Mouse (Mus musculus): Measurements from ENCODE around the gene Safb2. TPM values are rescaled to one million over a fixed set of nuclear protein-coding genes. Genes with fewer than 3 reads are reported as not detected.

The Safb2 gene
- polyA plus RNA-seq, 2 experiments, result 16.8 to 40.2 TPM

GRCm38 (mm10) chr17:56547846-56548604, 36.4 kb downstream of the Safb2 start:
- DNase-seq (ENCODE audit: low read depth in 3 of 3, low spot score in 3 of 3) (no peak), ATAC-seq (ENCODE audit: insufficient read depth) (no peak)
- Histone ChIP-seq H3K27ac (no peak overlapping the region), H3K36me3 (replicated peaks; ENCODE audit: control insufficient read depth, insufficient read depth, low read depth) (no peaks in the 10 kb centered on the region), H3K9ac (replicated peaks) (no peak overlapping the region), H3K4me3 (ENCODE audit: insufficient read depth in 1 of 2, low read depth in 2 of 2, low read length in 2 of 2) (no peak overlapping the region), H3K9me3 (ENCODE audit: control insufficient read depth, low read length) (no peaks in the 10 kb centered on the region), H3K4me2 (ENCODE audit: low read depth) (no peak overlapping the region), H3K27me3 (ENCODE audit: control insufficient read depth, insufficient read depth, low read length) (no peaks in the 10 kb centered on the region), H3K4me1 (replicated peaks; ENCODE audit: control insufficient read depth in 2 of 2, insufficient read depth in 2 of 2, low read length in 1 of 2) (no peaks in the 10 kb centered on the region; a peak in 1 of 4 replicates)
- TF ChIP-seq CTCF (IDR thresholded peaks at IDR 0.05; ENCODE audit: low read depth) (peak; percentile 39; the same call in 1 of the 2 replicates), EP300 (IDR thresholded peaks at IDR 0.05; ENCODE audit: low read depth) (no peak)
- 57% methylated on average over 9 of the region's 9 CpGs for WGBS (ENCODE audit: insufficient replicate concordance)

GRCm38 (mm10) chr17:56547116-56547845, 37.1 kb downstream of the Safb2 start:
- TF ChIP-seq EP300 (IDR thresholded peaks at IDR 0.05; ENCODE audit: low read depth), result no peak
- no peak for TF ChIP-seq CTCF (IDR thresholded peaks at IDR 0.05; ENCODE audit: low read depth)
- H3K27ac ChIP-seq, result no peak overlapping the region
- no peak overlapping the region for H3K9ac ChIP-seq (replicated peaks)
- H3K27me3 ChIP-seq (ENCODE audit: control insufficient read depth, insufficient read depth, low read length), result no peaks in the 10 kb centered on the region
- H3K4me1 ChIP-seq (replicated peaks; ENCODE audit: control insufficient read depth in 2 of 2, insufficient read depth in 2 of 2, low read length in 1 of 2), result no peaks in the 10 kb centered on the region; a peak in 1 of 4 replicates
- WGBS (ENCODE audit: insufficient replicate concordance), result 63% methylated on average over 17 of the region's 17 CpGs
- no peak overlapping the region for H3K4me2 ChIP-seq (ENCODE audit: low read depth)
- ATAC-seq (ENCODE audit: insufficient read depth) (no peak), DNase-seq (ENCODE audit: low read depth in 3 of 3, low spot score in 3 of 3) (no peak)
- H3K36me3 ChIP-seq (replicated peaks; ENCODE audit: control insufficient read depth, insufficient read depth, low read depth), result no peaks in the 10 kb centered on the region
- no peaks in the 10 kb centered on the region for H3K9me3 ChIP-seq (ENCODE audit: control insufficient read depth, low read length)
- no peak overlapping the region for H3K4me3 ChIP-seq (ENCODE audit: insufficient read depth in 1 of 2, low read depth in 2 of 2, low read length in 2 of 2)

- no peak overlapping the region for H3K4me2 ChIP-seq (ENCODE audit: low read depth)
- H3K36me3 ChIP-seq (replicated peaks; ENCODE audit: control insufficient read depth, insufficient read depth, low read depth), result no peaks in the 10 kb centered on the region
- TF ChIP-seq EP300 (IDR thresholded peaks at IDR 0.05; ENCODE audit: low read depth) (no peak), CTCF (IDR thresholded peaks at IDR 0.05; ENCODE audit: low read depth) (no peak)
- WGBS (ENCODE audit: insufficient replicate concordance), result 66% methylated on average over 5 of the region's 5 CpGs
- no peak overlapping the region for H3K4me3 ChIP-seq (ENCODE audit: insufficient read depth in 1 of 2, low read depth in 2 of 2, low read length in 2 of 2)
- H3K27ac ChIP-seq, result no peak overlapping the region
- no peak overlapping the region for H3K9ac ChIP-seq (replicated peaks)
- no peaks in the 10 kb centered on the region for H3K27me3 ChIP-seq (ENCODE audit: control insufficient read depth, insufficient read depth, low read length)
- no peaks in the 10 kb centered on the region; a peak in 1 of 4 replicates for H3K4me1 ChIP-seq (replicated peaks; ENCODE audit: control insufficient read depth in 2 of 2, insufficient read depth in 2 of 2, low read length in 1 of 2)
- ATAC-seq (ENCODE audit: insufficient read depth) (no peak), DNase-seq (ENCODE audit: low read depth in 3 of 3, low spot score in 3 of 3) (no peak)
- no peaks in the 10 kb centered on the region for H3K9me3 ChIP-seq (ENCODE audit: control insufficient read depth, low read length)
Observed at GRCm38 (mm10) chr17:56546576-56546975, 37.8 kb downstream of the Safb2 start.

- Histone ChIP-seq H3K4me1 (replicated peaks; ENCODE audit: control insufficient read depth in 2 of 2, insufficient read depth in 2 of 2, low read length in 1 of 2) (no peaks in the 10 kb centered on the region; a peak in 1 of 4 replicates), H3K9ac (replicated peaks) (no peak overlapping the region), H3K4me2 (ENCODE audit: low read depth) (no peak overlapping the region), H3K36me3 (replicated peaks; ENCODE audit: control insufficient read depth, insufficient read depth, low read depth) (no peaks in the 10 kb centered on the region), H3K27me3 (ENCODE audit: control insufficient read depth, insufficient read depth, low read length) (no peaks in the 10 kb centered on the region), H3K4me3 (ENCODE audit: insufficient read depth in 1 of 2, low read depth in 2 of 2, low read length in 2 of 2) (no peak overlapping the region), H3K9me3 (ENCODE audit: control insufficient read depth, low read length) (no peaks in the 10 kb centered on the region), H3K27ac (no peak overlapping the region)
- no peak for ATAC-seq (ENCODE audit: insufficient read depth)
- TF ChIP-seq EP300 (IDR thresholded peaks at IDR 0.05; ENCODE audit: low read depth), result no peak
- TF ChIP-seq CTCF (IDR thresholded peaks at IDR 0.05; ENCODE audit: low read depth), result no peak
- no peak for DNase-seq (ENCODE audit: low read depth in 3 of 3, low spot score in 3 of 3)
- WGBS (ENCODE audit: insufficient replicate concordance), result 29% methylated on average over 1 of the region's 1 CpGs
Observed at GRCm38 (mm10) chr17:56545945-56546344, 38.4 kb downstream of the Safb2 start.

GRCm38 (mm10) chr17:56544699-56545387, 39.5 kb downstream of the Safb2 start:
- H3K9ac ChIP-seq (replicated peaks), result no peak overlapping the region
- no peaks in the 10 kb centered on the region; a peak in 1 of 4 replicates for H3K4me1 ChIP-seq (replicated peaks; ENCODE audit: control insufficient read depth in 2 of 2, insufficient read depth in 2 of 2, low read length in 1 of 2)
- H3K4me3 ChIP-seq (ENCODE audit: insufficient read depth in 1 of 2, low read depth in 2 of 2, low read length in 2 of 2), result no peak overlapping the region
- no peaks in the 10 kb centered on the region for H3K9me3 ChIP-seq (ENCODE audit: control insufficient read depth, low read length)
- H3K36me3 ChIP-seq (replicated peaks; ENCODE audit: control insufficient read depth, insufficient read depth, low read depth), result no peaks in the 10 kb centered on the region
- H3K4me2 ChIP-seq (ENCODE audit: low read depth), result no peak overlapping the region
- ATAC-seq (ENCODE audit: insufficient read depth) (no peak), DNase-seq (ENCODE audit: low read depth in 3 of 3, low spot score in 3 of 3) (no peak)
- no peaks in the 10 kb centered on the region for H3K27me3 ChIP-seq (ENCODE audit: control insufficient read depth, insufficient read depth, low read length)
- no peak overlapping the region for H3K27ac ChIP-seq
- 55% methylated on average over 7 of the region's 7 CpGs for WGBS (ENCODE audit: insufficient replicate concordance)
- TF ChIP-seq EP300 (IDR thresholded peaks at IDR 0.05; ENCODE audit: low read depth) (no peak), CTCF (IDR thresholded peaks at IDR 0.05; ENCODE audit: low read depth) (no peak)

Measured in liver, embryonic 14.5 days (tissue).